Mouse (Mus musculus) olfactory bulb, adult 2 months (tissue): ENCODE results near the gene Apoc1. TPM values are rescaled to one million over a fixed set of nuclear protein-coding genes. Genes with fewer than 3 reads are reported as not detected.

ENCODE experiments used
- H3K27ac ChIP-seq: fragments of 200-500 bp; 2 replicates; pipeline ENCODE4 v1.5.1; 2012; ENCODE audit warnings: low read depth, low read length; ENCODE audit not compliant: insufficient read depth
- H3K4me1 ChIP-seq: fragments of 200-500 bp; 2 replicates; pipeline ENCODE4 v1.6.1; 2012; ENCODE audit warnings: low read length; ENCODE audit not compliant: control insufficient read depth, insufficient read depth
- H3K4me3 ChIP-seq: fragments of 200-500 bp; 2 replicates; pipeline ENCODE4 v1.5.1; 2012; ENCODE audit warnings: mild to moderate bottlenecking, low read depth, low read length, moderate library complexity; ENCODE audit not compliant: insufficient read depth
- CTCF ChIP-seq: fragments of 200-500 bp; IDR thresholded peaks from 2 replicates; pipeline ENCODE4 v1.5.1; 2012; ENCODE audit warnings: low read depth, mild to moderate bottlenecking, low read length, moderate library complexity; ENCODE audit not compliant: insufficient read depth
- POLR2A ChIP-seq: fragments of 200-500 bp; IDR thresholded peaks from 2 replicates; pipeline ENCODE4 v1.6.1; 2012; ENCODE audit warnings: mild to moderate bottlenecking, low read depth, low read length, moderate library complexity; ENCODE audit not compliant: insufficient read depth
- WGBS: fragments of 180-500 bp; shearing (Covaris S2); methylation state at CpG from one replicate; pipeline ENCODE4 v1.1.7; 2018; 5-methylcytosine and 5-hydroxymethylcytosine counted together
- polyA plus RNA-seq: library from polyadenylated mRNA; stranded (reverse); fragments of >200 nt; gene quantifications from 2 replicates; pipeline ENCODE4 v1.2.4, GENCODE M21; 2012; ENCODE audit warnings: low replicate concordance; ENCODE audit not compliant: missing spikeins, insufficient read depth, insufficient read length

Apoc1 gene
- polyA plus RNA-seq, 1 experiment = not detected

GRCm38 (mm10) chr7:19677872-19678271 is 14.6 kb downstream of the Apoc1 start, which contains the start of gene Apoc2:
Gene Apoc2 (minus strand): TSS chr7:19677941.
- H3K27ac ChIP-seq = no peak within 1 kb of the TSS

GRCm38 (mm10) chr7:19676662-19677061 is 15.8 kb downstream of the Apoc1 start:
- WGBS = 88% methylated on average over 1 of the region's 1 CpGs
- TF ChIP-seq CTCF (no peak), POLR2A (no peak)
- H3K27ac ChIP-seq = no peak overlapping the region
- H3K4me3 ChIP-seq = no peak overlapping the region
- peaks cover 4% of the 10 kb centered on the region; the same call in 1 of the 2 replicates for H3K4me1 ChIP-seq

More at GRCm38 (mm10) chr7:19677872-19678271, 14.6 kb downstream of the Apoc1 start, which contains the start of gene Apoc2:
- TF ChIP-seq CTCF = no peak
- TF ChIP-seq POLR2A = no peak
- no peak within 1 kb of the TSS for H3K4me3 ChIP-seq
- WGBS = 87% methylated on average over 8 of the region's 8 CpGs
- H3K4me1 ChIP-seq = peaks cover 4% of the 10 kb centered on the region; the same call in 1 of the 2 replicates

GRCm38 (mm10) chr7:19675824-19676223 is 16.6 kb downstream of the Apoc1 start:
- no peak overlapping the region for H3K4me3 ChIP-seq
- no peak overlapping the region for H3K27ac ChIP-seq
- 85% methylated on average over 10 of the region's 10 CpGs for WGBS
- TF ChIP-seq CTCF = no peak
- TF ChIP-seq POLR2A = no peak
- H3K4me1 ChIP-seq = peaks cover 4% of the 10 kb centered on the region; the same call in 1 of the 2 replicates

- Histone ChIP-seq H3K27ac (no peak overlapping the region), H3K4me3 (no peak overlapping the region), H3K4me1 (peaks cover 8% of the 10 kb centered on the region)
- 64% methylated on average over 14 of the region's 14 CpGs for WGBS
- TF ChIP-seq POLR2A = no peak
Observed at GRCm38 (mm10) chr7:19673083-19673699, 19.3 kb downstream of the Apoc1 start.

- TF ChIP-seq POLR2A (no peak), CTCF (no peak)
- Histone ChIP-seq H3K4me1 (peaks cover 8% of the 10 kb centered on the region), H3K4me3 (no peak overlapping the region), H3K27ac (no peak overlapping the region)
- 73% methylated on average over 10 of the region's 10 CpGs for WGBS
Observed at GRCm38 (mm10) chr7:19671511-19671910, 20.9 kb downstream of the Apoc1 start.

- 2% methylated on average over 10 of the region's 10 CpGs for WGBS
- H3K27ac ChIP-seq = peak overlapping the region; percentile 27; the same call in 1 of the 2 replicates
- TF ChIP-seq POLR2A (no peak), CTCF (peak; percentile 15)
- no peak overlapping the region for H3K4me3 ChIP-seq
- peaks cover 10% of the 10 kb centered on the region for H3K4me1 ChIP-seq
Observed at GRCm38 (mm10) chr7:19668947-19669721, 23.3 kb downstream of the Apoc1 start.

GRCm38 (mm10) chr7:19667434-19667833 is 25.0 kb downstream of the Apoc1 start:
- Histone ChIP-seq H3K4me1 (peaks cover 18% of the 10 kb centered on the region), H3K27ac (no peak overlapping the region), H3K4me3 (no peak overlapping the region)
- WGBS = 66% methylated on average over 2 of the region's 2 CpGs
- no peak for TF ChIP-seq CTCF
- TF ChIP-seq POLR2A = no peak

GRCm38 (mm10) chr7:19666750-19667149 is 25.7 kb downstream of the Apoc1 start:
- no peak for TF ChIP-seq POLR2A
- no peak for TF ChIP-seq CTCF
- WGBS = 42% methylated on average over 3 of the region's 3 CpGs
- H3K4me3 ChIP-seq = no peak overlapping the region
- H3K27ac ChIP-seq = no peak overlapping the region
- H3K4me1 ChIP-seq = peaks cover 19% of the 10 kb centered on the region
